ENCODE assay signal across 24 mouse cellular contexts in the genomic region with DNA sequence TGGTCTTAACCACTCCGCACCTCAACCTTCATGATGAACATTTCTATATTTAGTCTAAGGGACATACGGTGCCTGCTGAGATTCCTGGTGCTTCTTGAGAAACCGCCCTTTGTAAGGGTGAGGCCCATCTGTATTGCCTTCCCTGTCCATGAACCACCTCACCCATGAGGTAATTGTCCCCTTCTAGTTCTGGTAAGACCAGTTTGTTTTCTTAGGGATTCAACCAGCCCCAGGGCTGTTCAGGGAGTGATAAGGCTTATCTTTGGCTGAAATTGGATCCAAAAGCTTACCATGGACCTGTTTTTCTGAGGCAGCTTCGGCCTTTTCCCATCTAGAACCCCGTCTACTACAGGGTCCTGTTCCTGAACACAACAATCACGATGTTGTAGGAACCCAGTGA. TPM values are rescaled to one million over a fixed set of nuclear protein-coding genes. Genes with fewer than 3 reads are reported as not detected.
DNase-seq lines count a peak whose midpoint lies in the region; ATAC-seq lines count a peak whose summit lies in the region.
"Had no signal": no experiment of that assay in that cellular context is flagged by ENCODE, and none has a peak within 500 bp of the region (broad histone marks: within the 10 kb centered on the region; RNA-seq: fewer than 3 reads in every experiment).

No protein-coding gene starts in this region.

- H3K27me3 ChIP-seq in liver, embryonic 11.5 days (replicated peaks; ENCODE audit: control insufficient read depth, insufficient read depth, low read length), result no peaks in the 10 kb centered on the region
- H3K27me3 ChIP-seq in liver, embryonic 12.5 days (replicated peaks), result peaks cover 5% of the 10 kb centered on the region; the same call in 1 of the 2 replicates
- H3K27me3 ChIP-seq: embryonic facial prominence, embryonic 13.5 days; forebrain, embryonic 12.5 days; heart, embryonic 15.5 days had no signal

- no peaks in the 10 kb centered on the region for H3K36me3 ChIP-seq in liver, embryonic 11.5 days (ENCODE audit: control insufficient read depth, insufficient read depth, low read length)
- H3K36me3 ChIP-seq in liver, embryonic 12.5 days, result no peaks in the 10 kb centered on the region
- H3K36me3 ChIP-seq: embryonic facial prominence, embryonic 13.5 days; forebrain, embryonic 12.5 days; G1E; heart, embryonic 15.5 days had no signal

- H3K4me1 ChIP-seq in liver, embryonic 11.5 days (replicated peaks; ENCODE audit: control insufficient read depth, insufficient read depth, low read length), result peaks cover 17% of the 10 kb centered on the region
- H3K4me1 ChIP-seq in liver, embryonic 12.5 days, result peaks cover 25% of the 10 kb centered on the region
- H3K4me1 ChIP-seq: embryonic facial prominence, embryonic 13.5 days; forebrain, embryonic 12.5 days had no signal

- H3K9me3 ChIP-seq in liver, embryonic 11.5 days (ENCODE audit: control insufficient read depth, low read length), result no peaks in the 10 kb centered on the region
- H3K9me3 ChIP-seq in liver, embryonic 12.5 days (replicated peaks), result no peaks in the 10 kb centered on the region
- H3K9me3 ChIP-seq: embryonic facial prominence, embryonic 13.5 days; forebrain, embryonic 12.5 days; G1E; heart, embryonic 15.5 days had no signal

- no peak overlapping the region for H3K27ac ChIP-seq in liver, embryonic 11.5 days (ENCODE audit: low read depth, low read length)
- no peak overlapping the region for H3K27ac ChIP-seq in liver, embryonic 12.5 days
- H3K27ac ChIP-seq: embryonic facial prominence, embryonic 13.5 days; forebrain, embryonic 12.5 days; heart, embryonic 15.5 days; hindbrain, embryonic 14.5 days had no signal

- DNase-seq in liver, embryonic 11.5 days (ENCODE audit: low spot score), result no peak
- DNase-seq in liver, result no peak
- no peak for DNase-seq in heart, adult 18-20 months
- no peak for DNase-seq in gastrocnemius, adult 8-10 months (ENCODE audit: low spot score in 2 of 2)
- no peak for DNase-seq in urinary bladder, postnatal 36 days (ENCODE audit: low spot score in 2 of 2)
- DNase-seq: adrenal gland, postnatal 10 days; B cell, adult 2 months; cerebellum, adult 18-20 months; cerebellum, adult 9-11 months; cerebellum, postnatal 36 days; gastrocnemius, postnatal 14 days; heart, postnatal 14 days had no signal

- 56% methylated on average over 6 of the region's 6 CpGs for WGBS in liver, embryonic 11.5 days
- WGBS in liver, embryonic 12.5 days (ENCODE audit: insufficient replicate concordance), result 43% methylated on average over 6 of the region's 6 CpGs

- H3K9ac ChIP-seq in liver, embryonic 11.5 days (ENCODE audit: low read depth, low read length), result no peak overlapping the region
- no peak overlapping the region for H3K9ac ChIP-seq in liver, embryonic 12.5 days
- H3K9ac ChIP-seq: embryonic facial prominence, embryonic 13.5 days; forebrain, embryonic 12.5 days; heart, embryonic 15.5 days; hindbrain, embryonic 14.5 days had no signal

- ATAC-seq in liver, embryonic 11.5 days (replicated peaks; ENCODE audit: low FRiP score), result peak; percentile 66; the same call in 1 of the 2 replicates
- ATAC-seq in liver, embryonic 12.5 days, result peak; percentile 57
- ATAC-seq in megakaryocyte-erythroid progenitor cell, adult 5-6 weeks (replicated peaks; ENCODE audit: low FRiP score, low TSS enrichment, poor library complexity, severe bottlenecking), result peak; percentile 36; the same call in 1 of the 2 replicates
- no peak for ATAC-seq in monocyte, adult 5-6 weeks (replicated peaks; ENCODE audit: insufficient number of reproducible peaks, low FRiP score, low TSS enrichment, poor library complexity, severe bottlenecking)
- ATAC-seq: CD4-positive, CD25-positive, alpha-beta regulatory T cell, adult 4 months; forebrain, embryonic 16.5 days had no signal

- H3K4me3 ChIP-seq in liver, embryonic 11.5 days (ENCODE audit: low read depth, low read length), result no peak overlapping the region
- no peak overlapping the region for H3K4me3 ChIP-seq in liver, embryonic 12.5 days
- H3K4me3 ChIP-seq: embryonic facial prominence, embryonic 13.5 days; forebrain, embryonic 12.5 days; heart, embryonic 15.5 days had no signal

- H3K4me2 ChIP-seq in liver, embryonic 11.5 days, result no peak overlapping the region
- H3K4me2 ChIP-seq in liver, embryonic 12.5 days, result peak overlapping the region; percentile 6; the same call in 1 of the 2 replicates
- H3K4me2 ChIP-seq: embryonic facial prominence, embryonic 13.5 days; forebrain, embryonic 12.5 days; heart, embryonic 11.5 days; heart, embryonic 15.5 days; hindbrain, embryonic 14.5 days had no signal

RNA-seq across cellular contexts. Expression of gene Psap, which starts 21.3 kb away (rescaled TPM):
- 57.0 and 59.8 TPM in 2 replicates for polyA plus RNA-seq in liver, embryonic 11.5 days (2014; fragmentation: Nextera tagmentation; extraction: Ambion mirVana)
- 42.9 and 43.3 TPM in 2 replicates for polyA plus RNA-seq in liver, embryonic 12.5 days (2016; fragmentation: Nextera tagmentation; extraction: Ambion mirVana)
- 82.8 and 89.3 TPM in 2 replicates for total RNA-seq in megakaryocyte-erythroid progenitor cell, adult 5-6 weeks (2014; fragmentation: Nextera tagmentation)
- total RNA-seq in megakaryocyte-erythroid progenitor cell, adult 5-6 weeks (2017), result 84.3 and 86.1 TPM in 2 replicates
- total RNA-seq in heart, adult 18-20 months (2021), result 1,000 to 10,000 TPM; 1,306 to 1,321 TPM
- total RNA-seq in gastrocnemius, adult 8-10 months (2022), result 100 to 1,000 TPM; 813 to 866 (median 853) TPM
- 1,204 to 1,488 TPM (median 1,482 TPM) in 3 replicates for total RNA-seq in monocyte, adult 5-6 weeks (2017)

RNA-seq across cellular contexts. Expression of gene Chst3, which starts 37.0 kb away (rescaled TPM):
- polyA plus RNA-seq in liver, embryonic 11.5 days (2014; fragmentation: Nextera tagmentation; extraction: Ambion mirVana), result 0.48 and 0.60 TPM in 2 replicates
- polyA plus RNA-seq in liver, embryonic 12.5 days (2016; fragmentation: Nextera tagmentation; extraction: Ambion mirVana), result 0.22 and 0.31 TPM in 2 replicates
- 0.40 and 5.4 TPM in 2 replicates for total RNA-seq in megakaryocyte-erythroid progenitor cell, adult 5-6 weeks (2014; fragmentation: Nextera tagmentation)
- 0.11 TPM in 1 of 2 replicates, not detected in the other for total RNA-seq in megakaryocyte-erythroid progenitor cell, adult 5-6 weeks (2017)
- total RNA-seq in heart, adult 18-20 months (2021), result 1 to 10 TPM in 1 of 2 experiments, under 1 TPM in 1; 0.74 to 1.5 TPM
- total RNA-seq in gastrocnemius, adult 8-10 months (2022), result under 1 TPM; 0.22 to 0.45 (median 0.32) TPM
- 6.9 to 10.5 TPM (median 8.1 TPM) in 3 replicates for total RNA-seq in monocyte, adult 5-6 weeks (2017)
- total RNA-seq: granulocyte monocyte progenitor cell, adult 5-6 weeks had no signal
- polyA plus RNA-seq: G1E had no signal

Comparison
In these comparisons a context has a peak if more than half of its experiments do, and no peak if none do; other contexts are left out.
1. RNA of gene Psap, which starts 21.3 kb away (total RNA-seq): 1,204 to 1,488 TPM in monocyte, adult 5-6 weeks, 1,306 to 1,321 TPM in heart, adult 18-20 months and 813 to 866 TPM in gastrocnemius, adult 8-10 months; 82.8 to 89.3 TPM in megakaryocyte-erythroid progenitor cell, adult 5-6 weeks; every median in the first group is over 4 times any median in the second.